Mouse (Mus musculus) heart, adult 9 months (tissue): ENCODE data around the gene Il33.
A peak's percentile ranks its signal among the peaks of the same experiment; 100 is the strongest.

Experiments
- DNase-seq, 2 experiments: peaks; one replicate each; pipeline ENCODE4 v3.0.0; 2022; ENCODE audit warnings: low spot score in 2 of 2

Il33 gene

DNA sequence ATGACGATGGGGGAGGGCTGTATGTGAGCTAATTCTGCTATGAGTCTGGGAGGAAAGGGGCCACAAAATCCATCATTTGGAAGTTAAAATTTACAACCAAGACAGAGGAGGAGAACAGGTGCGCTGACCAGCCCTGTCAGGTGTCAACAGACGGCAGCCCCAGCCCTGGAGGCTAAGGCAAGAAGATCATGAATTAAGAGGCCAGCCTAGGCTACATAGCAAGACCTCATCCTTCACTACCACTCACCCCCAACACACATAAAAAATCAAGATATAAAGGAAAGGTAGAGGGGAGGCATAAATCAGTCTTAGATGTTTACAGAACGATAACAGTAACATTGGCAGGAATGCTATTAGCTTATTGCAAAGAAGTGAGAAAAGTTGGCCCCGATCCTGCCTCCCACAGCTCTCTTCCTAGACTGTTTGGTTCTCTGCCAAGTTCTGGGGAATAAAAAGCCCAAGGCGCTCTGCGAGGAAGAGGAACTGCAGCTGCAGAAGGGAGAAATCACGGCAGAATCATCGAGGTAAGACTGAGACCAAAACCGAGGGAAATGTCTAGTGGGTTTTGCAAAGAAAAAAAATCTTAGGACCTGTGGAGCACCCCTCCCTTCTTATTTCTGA lies at the start of gene Il33:
Il33 (plus strand) TSS at position 477 of the 621 bp plus-strand sequence.
- peak; percentile 58 to 81 for DNase-seq

DNA sequence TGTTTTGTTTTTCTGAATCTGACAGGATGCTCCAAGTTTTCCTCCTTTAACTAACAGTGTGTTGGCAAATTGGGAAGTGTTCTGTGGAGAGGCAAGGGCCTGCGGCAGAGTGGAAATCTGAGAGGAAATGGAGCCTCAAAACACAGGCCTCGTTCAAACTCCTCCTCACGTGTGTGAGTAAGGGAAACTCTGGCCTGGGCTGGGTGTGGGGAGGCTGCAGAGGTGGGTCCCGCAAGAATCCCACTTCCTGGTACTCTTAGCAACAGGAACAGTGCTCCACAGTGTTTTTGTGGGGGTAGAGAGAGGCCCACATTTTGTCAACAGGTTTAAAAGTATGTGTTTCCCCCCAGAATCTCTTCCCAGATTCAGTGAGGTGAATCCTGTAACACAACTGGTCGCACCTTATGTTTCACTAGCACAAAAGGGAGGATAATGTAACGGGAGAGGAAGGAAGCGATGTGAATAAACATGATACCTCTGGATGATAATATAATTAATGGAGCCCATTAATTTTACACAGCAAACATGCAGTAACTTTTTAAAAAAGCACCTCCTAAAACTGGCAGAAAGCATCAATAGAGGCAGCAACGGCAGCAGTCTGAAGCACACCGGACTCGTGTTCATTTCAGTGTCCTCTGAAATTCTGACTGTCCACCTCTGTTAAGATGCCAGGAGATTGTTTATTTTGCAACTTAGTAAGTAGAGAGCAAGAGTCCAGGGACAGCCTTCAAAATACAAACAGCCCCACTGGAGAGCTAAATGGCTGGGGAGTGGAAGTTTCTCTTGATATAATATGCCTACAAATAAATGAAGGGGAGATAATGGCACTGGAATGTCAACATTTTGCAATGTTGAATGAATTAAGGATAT lies 47.3 kb upstream of the Il33 start:
- DNase-seq, result no peak

DNA sequence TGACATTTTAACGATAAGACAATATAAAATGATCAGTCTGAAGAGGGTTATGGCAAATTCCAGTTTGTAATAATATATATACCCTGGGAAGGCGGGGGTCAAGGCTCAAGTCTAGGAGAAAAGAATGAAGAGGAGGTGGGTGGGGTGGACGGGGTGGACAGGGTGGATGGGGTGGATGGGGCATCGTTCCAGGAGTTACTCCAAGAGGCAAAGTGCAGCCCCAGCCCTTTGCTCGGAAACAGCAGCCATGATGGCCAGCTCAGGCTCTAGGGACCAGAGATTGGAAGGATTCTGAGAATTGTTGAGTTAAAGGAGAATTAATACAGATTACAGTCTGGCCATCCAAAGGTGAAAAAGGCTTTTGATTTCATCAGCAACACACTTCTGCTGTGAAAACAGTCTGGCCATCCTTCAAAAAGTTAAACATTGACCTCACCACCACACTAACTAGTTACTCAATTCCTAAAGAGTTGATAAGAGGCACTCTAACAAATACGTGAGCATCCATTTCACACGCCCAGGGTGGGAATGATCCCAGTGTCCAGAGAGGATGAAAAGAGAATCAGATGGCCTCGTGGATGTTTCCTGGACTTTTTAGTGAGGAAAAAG lies 45.9 kb upstream of the Il33 start:
- peak in 1 of 2 experiments; percentile 26 for DNase-seq

DNA sequence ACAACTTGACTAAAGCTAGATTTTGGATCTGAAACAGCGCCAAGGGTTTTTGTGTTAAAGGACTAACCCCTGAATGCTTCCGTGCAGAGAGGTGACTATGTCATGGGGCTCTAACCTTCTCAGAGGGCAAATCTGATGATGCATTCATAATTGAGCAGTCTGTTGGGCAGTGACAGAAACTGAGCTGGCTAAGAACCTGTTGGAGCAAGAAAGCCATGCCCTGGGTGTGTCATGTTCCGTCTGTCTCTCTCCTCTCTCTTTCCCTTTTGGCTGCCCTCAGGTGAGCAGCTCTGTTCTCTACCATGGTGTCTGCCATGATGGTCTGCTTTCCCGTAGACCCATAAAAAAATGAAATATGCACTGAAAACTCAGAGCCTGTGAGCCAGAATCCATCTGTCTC lies 44.0 kb upstream of the Il33 start:
- DNase-seq, result no peak

DNA sequence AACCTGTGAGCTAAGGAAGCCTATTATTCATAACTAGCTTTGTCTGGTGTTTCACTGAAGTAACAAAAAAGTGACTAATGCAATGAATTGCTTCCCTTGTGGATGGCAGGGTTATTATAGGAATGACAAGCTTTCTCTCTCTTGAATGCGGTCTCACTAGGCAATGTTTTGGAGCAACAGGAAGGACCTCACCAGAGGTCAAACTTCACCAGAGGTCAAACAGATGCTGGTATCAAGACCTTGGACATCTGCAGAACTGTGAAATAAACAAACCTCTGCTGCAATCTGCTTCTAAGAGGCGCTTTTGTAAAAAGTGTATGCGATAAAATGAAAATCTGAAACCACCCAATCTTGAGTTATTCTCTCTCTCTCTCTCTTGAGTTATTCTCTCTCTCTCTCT lies 42.2 kb upstream of the Il33 start:
- peak in 1 of 2 experiments; percentile 34 for DNase-seq

DNA sequence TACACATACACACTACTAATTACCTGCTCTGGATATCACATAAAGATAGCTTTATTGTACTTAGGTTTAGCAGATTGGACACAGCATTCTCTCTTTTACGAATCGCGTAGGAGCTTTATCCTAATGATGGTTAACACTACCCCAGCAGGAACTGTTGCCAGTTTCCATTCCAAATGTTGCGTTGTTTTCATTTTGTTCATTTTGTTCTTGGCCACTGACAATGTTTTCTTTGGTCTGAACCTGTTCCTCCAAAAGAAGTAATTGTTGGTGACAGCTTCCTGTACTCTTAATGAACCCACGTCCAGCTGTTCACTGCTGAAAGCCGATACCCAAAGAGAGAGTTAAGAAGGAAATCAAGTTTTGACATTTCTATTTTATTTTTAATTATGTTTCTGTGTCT lies 39.4 kb upstream of the Il33 start:
- peak; percentile 73 to 76 for DNase-seq

DNA sequence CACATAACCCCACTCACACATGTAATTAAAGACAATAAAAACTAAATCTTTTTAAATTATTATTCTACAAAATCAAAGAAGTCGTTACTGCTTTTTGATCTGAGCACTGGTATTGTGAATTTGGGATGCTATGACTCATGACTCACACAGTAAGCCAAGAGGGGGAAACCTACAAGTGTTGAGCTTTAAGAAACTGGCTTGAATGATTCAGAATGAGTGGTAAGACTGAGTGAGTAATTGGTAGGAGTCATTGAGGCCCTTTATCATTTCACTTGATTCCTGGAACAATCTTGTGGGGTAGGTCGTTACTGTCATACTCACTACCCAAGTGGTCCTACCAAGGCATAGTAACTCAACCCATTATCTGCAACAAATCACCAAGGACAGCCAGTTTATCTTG lies 37.4 kb upstream of the Il33 start:
- no peak for DNase-seq

DNA sequence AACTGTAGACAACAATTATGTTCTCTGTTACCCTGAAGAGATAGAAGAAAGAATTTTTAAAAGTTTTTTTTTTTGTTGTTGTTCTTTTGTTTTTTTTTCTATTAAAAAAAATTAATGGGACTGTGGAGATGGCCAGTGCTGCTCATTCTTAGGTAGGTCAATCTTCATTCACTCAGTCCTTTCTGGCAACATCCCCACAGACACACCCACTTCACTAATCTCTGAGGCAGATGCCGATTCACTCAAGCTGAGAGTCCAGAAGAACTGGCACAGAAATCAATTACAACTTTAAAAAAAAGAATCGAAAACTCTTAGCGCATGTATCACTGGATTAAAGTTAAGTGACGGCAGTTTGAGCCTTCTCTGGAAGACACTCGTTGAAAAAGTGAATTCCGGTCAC lies 36.0 kb upstream of the Il33 start:
- peak in 1 of 2 experiments; percentile 24 for DNase-seq

DNA sequence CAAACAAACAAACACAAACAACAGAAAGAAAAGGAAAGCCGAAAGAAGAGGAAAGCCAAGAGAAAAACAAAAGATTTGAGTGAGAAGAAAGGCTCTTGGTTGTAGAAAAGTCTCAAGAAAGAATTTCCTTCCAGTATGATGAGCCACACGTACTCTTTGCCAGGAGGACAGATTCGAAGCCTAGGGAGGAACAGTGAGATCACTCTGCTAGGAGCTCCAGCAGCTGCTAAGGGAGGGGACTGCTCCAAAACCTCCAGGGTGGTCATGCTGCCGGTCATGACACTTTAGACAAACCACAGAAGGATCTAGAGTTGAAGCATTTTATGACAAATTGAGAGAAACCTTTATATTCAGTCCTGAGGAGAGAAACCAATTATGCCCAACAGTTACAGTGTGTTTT lies 32.9 kb upstream of the Il33 start:
- DNase-seq, result peak; percentile 39 to 44

DNA sequence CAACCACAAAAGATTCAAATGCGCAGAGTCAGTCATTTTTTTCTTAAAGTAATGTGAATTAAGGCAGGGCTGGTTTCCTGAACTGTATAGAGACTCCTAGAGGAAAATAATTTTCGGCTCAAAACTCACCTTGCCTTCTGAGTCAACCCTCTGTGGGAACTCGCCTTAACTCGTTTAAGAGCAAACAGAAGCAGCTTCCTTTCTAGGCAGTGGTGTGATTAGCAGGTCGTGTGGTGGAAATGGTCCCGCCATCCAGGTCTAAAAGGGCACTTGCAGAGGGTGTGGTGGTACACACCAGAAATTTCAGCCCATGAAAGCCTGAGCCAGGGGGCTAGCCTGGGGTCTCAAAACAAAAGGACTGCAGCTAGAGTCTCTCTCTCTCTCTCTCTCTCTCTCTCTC lies 32.1 kb upstream of the Il33 start:
- DNase-seq, result no peak

DNA sequence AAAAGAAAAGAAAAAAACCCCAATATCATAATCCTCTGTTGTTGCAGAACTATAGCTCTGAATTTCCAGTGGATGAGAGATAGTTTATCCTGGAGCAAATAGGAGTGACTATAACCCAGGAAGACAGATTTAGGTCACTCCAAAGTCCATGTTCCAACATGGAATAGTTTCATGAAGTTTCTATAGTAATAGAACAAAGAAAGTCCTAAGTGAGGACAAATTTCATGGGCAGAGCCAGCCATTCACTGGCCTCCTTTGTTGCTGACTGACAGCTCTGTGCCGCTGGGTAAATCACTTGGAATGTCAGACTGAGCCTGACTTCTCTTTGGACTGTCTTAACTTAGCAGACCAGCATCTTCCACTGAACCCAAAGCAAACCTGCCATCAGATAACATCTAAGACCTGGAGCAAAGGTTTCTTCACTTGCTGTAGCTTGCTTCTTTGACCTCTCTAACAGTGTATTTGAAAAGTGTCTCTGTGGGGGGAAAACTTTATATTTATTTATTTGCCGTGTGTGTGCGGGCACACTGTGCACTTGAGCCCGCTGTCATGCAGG lies 31.1 kb upstream of the Il33 start:
- DNase-seq, result no peak

DNA sequence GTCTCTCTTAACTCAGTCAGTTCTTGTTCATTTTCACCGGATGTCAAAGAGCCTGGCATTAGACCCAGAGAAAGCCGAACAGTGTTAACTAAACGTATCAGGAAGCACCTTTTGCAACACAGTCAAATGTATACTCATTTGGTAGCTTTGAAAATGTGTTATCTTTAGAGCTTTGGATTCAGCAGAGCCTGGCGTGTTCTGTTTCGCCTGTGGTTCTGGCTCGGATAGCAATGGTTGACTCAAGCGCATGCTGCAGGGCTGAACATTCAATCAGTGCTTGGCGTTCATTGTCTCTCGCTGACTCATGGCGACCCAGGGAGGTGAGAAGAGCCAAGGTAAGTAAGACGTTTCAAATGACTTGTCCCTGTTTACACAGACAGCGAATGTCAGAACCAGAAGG lies 30.5 kb upstream of the Il33 start:
- no peak for DNase-seq

DNA sequence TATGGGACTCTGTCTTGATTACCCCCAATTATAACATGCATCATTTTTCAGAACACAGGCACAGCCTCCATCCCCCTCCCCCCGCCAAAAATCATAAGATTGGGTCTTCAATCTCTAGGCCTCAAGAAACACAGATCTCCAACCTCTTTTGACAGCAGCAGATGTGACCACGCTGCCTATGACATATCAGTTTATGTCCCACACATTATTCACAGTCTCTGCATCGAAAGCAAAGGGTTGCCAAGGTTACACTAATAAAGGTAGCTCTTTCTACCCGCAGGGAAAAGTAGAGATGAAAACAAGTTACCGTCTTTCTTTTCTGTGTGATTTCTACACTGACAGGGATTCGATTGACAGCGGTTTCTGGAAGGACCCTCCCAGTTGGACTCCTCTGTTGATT lies 29.9 kb upstream of the Il33 start:
- DNase-seq, result no peak

DNA sequence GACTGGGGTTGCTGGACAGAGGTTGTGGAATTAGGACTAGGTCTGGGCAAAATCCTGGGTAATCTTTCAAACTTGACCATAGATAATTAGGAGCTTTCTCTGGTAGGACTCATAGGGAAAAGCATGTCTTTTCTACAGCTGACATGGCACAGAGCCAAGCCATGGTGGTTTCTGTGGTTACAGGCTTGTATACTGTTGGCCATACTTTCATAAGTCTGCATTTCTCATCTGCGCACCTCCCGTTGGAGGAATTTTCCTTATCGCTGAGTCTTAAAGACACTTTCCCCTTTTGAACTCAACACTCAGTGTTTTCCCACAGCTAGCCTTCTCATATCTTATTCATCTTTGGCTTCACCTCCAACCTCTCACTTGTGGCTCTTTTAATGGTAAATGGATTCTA lies 24.6 kb upstream of the Il33 start:
- DNase-seq, result no peak

DNA sequence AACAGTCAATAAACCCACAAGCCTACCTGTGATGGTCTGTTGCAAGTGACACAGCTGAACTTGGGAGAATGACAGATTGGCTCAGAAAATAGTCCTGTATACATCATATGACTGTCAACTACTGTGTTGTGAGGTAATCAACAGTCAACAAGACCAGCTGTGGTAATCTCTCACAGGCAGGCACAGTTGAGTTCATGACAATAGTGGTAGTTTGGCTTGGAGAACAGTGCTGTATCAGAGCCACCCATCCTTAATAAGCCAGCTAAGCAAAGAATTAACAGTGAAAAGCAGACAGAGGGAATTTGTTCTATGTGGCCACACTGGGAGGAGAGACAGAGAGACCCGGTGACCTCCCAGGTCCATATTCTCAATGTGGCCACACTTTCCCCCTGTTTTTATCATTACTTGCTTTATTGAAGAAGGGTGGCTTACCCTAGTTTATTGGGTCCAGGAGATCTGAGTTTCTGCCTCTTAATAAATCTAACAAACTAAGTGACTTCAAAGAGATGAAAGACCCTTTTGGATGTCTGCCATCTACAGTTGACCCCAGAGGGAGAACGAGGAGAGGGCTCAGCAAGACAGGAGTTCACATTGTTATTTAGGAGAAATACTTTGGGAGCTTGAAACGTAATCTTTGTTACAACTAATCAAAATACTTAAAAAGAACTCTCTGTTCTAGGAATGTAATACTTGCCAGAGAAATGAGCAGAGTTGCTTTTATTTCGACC lies 22.4 kb upstream of the Il33 start:
- DNase-seq, result no peak

DNA sequence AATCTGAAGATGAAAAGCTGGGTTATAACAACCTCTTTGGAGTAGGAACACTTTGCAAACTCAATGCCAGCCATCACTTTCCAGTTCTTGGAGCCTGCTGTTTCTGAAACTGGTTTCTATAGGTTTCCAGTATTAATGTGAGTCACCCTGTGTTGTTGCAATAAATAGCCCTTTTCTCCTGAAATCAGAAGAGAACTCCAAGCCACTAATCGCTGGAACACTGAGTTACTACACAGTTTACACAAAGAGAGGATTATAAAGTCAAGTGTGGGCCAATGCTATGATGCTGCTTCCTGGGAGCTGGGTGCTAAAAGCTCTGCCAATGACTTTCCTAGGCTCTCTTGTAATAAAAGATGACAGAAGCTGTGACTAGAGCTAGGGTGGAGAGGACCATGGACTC lies 19.0 kb upstream of the Il33 start:
- no peak for DNase-seq

DNA sequence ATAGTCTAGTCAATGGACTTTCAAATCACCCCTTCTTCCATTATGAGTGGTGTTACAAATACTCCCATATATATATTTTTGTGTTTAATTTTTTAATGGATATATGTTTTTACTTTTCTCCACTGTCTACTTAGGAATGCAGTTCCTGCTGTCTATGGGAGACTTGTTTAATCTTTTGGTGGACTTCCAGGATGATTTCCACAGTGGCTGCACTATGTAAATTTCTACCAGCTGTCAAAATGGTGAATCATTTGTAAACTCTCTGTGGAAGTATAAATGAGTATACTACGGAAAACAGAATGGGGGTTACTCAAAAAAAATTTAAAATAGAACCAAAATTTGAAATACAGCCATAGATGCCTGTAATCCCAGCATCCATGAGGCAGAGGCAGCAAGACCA lies 15.7 kb upstream of the Il33 start:
- no peak for DNase-seq

DNA sequence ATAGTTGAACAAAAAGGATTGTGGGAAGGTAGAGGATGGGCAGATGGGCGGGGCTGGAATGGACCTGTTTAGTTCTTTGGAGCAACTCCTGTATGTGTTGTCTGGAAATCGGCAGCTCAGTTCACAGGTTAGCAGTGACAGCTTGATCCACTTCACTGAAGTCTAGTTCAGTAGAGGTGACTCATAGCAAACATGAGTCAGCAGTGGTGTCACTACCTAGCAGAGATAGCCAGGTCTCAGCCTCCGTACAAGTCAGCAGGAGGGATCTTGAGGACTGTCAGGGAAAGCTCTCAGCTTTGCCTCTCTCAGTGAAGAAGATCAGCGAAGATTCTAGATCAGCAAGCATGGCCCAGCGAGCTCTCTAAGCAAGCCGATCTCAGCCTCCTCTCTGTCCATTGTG lies 13.0 kb upstream of the Il33 start:
- no peak for DNase-seq

DNA sequence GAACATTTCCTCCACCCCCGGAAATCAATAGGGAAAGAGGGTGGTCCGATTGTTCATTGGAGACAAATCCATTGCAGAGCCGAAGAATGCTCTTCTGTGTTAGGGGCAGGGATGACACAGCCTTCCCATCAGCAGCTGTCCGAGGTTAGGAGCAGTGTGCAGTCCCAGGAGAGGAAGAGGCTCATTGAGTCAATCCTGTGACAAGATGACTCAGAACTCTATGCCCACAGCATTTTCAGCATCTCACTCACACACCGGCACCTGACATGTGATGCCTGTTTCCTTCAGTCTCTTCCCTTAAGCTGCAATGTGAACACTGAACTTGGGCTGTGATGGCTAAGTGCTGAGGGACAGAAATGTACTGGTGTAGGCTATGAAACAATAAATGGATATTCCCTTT lies 7.5 kb upstream of the Il33 start:
- DNase-seq, result no peak

DNA sequence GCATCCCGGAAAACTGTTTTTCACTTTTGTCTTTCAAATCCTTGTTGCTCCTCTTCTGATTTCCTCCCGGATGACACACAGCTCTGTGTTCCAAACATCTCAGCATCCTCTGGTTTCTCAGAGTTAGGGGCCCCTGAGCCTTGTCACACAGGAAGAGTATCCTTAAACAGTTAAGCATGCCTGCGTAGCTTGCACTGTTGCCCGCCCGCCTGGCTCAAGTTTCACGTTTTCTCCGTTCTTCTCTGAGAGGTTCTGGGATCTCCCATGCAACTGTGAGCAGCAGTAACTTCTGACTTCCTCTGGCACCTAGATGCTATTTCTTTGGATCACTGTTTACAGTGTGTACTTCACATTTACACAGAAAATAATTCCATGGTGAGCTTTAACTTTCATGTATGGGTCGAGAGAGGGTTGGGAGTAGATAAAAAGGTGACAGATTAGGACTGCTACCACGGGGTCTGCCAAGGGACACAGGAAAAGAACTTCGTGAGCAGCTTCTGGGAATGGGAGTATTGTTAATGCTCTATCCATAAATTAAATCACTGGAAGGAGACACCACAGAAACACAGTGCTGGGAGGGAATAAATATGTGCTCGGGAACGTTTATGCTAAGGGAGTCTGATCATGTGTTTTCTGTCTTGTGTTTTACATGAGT lies 1.3 kb downstream of the Il33 start:
- DNase-seq, result peak in 1 of 2 experiments; percentile 30

DNA sequence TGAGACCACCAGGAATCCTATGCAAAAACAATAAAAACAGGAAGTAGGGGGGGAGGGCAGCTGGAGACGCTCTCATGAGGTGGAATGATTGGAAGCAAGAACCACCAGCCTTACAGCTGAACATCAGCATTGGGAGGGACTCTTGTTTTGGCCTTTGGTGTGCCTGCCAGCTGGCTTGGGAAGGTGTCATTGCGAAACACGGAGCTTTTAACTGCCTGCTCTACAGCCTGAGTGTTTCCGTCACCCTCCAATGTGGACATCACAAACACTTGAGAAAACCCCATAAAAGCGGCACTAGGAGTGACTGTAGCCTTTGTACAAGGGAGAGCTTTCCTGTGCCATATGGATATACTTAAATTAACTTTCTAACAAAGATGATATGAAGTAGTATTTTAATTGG lies 5.4 kb downstream of the Il33 start:
- DNase-seq, result peak; percentile 87 to 88
